Mouse (Mus musculus) liver, embryonic 13.5 days (tissue): ENCODE data around the gene Hsdl1. TPM values are rescaled to one million over a fixed set of nuclear protein-coding genes. Genes with fewer than 3 reads are reported as not detected.

ENCODE experiments used
- ATAC-seq: fragments of 200-750 bp; cut with Nextera tagmentation; 2 replicates; pipeline ENCODE4 v1.8.0; 2017; ENCODE audit warnings: low read depth, mild to moderate bottlenecking, moderate number of reproducible peaks, moderate library complexity
- DNase-seq: peaks from one replicate; pipeline ENCODE4 v3.0.0; 2022
- H3K27ac ChIP-seq: fragments of 300-500 bp; sonication (generic); 2 replicates; pipeline ENCODE4 v1.5.1; 2015; ENCODE audit warnings: moderate library complexity, mild to moderate bottlenecking, inconsistent platforms
- H3K27me3 ChIP-seq: fragments of 300-500 bp; sonication (generic); 2 replicates; pipeline ENCODE4 v1.6.1; 2015; ENCODE audit warnings: mild to moderate bottlenecking, inconsistent platforms
- H3K36me3 ChIP-seq: fragments of 300-500 bp; sonication (generic); 2 replicates; pipeline ENCODE4 v1.6.1; 2015; ENCODE audit warnings: mild to moderate bottlenecking, inconsistent platforms
- H3K4me1 ChIP-seq: fragments of 300-500 bp; sonication (generic); replicated peaks from 2 replicates; pipeline ENCODE4 v1.6.1; 2015; ENCODE audit warnings: inconsistent platforms
- H3K4me2 ChIP-seq: fragments of 300-500 bp; sonication (generic); 2 replicates; pipeline ENCODE4 v1.6.1; 2015; ENCODE audit warnings: inconsistent platforms, mild to moderate bottlenecking, moderate library complexity
- H3K4me3 ChIP-seq: fragments of 300-500 bp; sonication (generic); replicated peaks from 2 replicates; pipeline ENCODE4 v1.5.1; 2015; ENCODE audit warnings: mild to moderate bottlenecking, inconsistent platforms
- H3K9ac ChIP-seq: fragments of 300-500 bp; sonication (generic); 2 replicates; pipeline ENCODE4 v1.6.1; 2015; ENCODE audit warnings: mild to moderate bottlenecking, inconsistent platforms
- H3K9me3 ChIP-seq: fragments of 300-500 bp; sonication (generic); replicated peaks from 2 replicates; pipeline ENCODE4 v1.6.1; 2016; ENCODE audit warnings: inconsistent platforms
- WGBS: fragments of 180-500 bp; shearing (Covaris S2); methylation state at CpG from one replicate; pipeline ENCODE4 v1.1.7; 2015; ENCODE audit not compliant: insufficient replicate concordance; 5-methylcytosine and 5-hydroxymethylcytosine counted together
- polyA plus RNA-seq: library from polyadenylated mRNA; unstranded; fragments of >200 nt; fragmentation: Nextera tagmentation; extraction: Ambion mirVana; gene quantifications from 2 replicates; pipeline ENCODE4 v1.2.1, GENCODE M21; 2015

Gene Hsdl1
- polyA plus RNA-seq, 1 experiment from 2014 or later, result 18.5 TPM

DNA sequence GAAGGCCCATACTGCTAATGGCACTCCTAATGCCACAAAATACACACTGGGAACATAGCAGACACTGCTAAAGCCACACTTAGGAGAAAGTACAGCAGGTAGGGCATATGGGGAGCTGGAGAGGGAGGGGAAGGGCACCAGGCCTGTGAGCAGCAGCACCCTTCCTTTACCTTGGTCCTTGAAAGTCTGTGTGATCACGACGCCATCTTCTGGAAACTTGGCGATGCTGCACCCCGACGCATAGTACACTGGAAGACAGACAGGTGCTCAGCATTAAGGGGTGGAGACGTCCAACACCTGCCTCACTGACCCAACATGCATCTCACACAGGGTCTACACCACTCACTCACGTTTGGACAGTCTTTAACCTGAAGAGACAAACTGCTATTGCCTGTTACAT lies 54.9 kb downstream of the Hsdl1 start:
- H3K36me3 ChIP-seq, result peaks cover 99% of the 10 kb centered on the region
- 82% methylated on average over 7 of the region's 7 CpGs for WGBS

DNA sequence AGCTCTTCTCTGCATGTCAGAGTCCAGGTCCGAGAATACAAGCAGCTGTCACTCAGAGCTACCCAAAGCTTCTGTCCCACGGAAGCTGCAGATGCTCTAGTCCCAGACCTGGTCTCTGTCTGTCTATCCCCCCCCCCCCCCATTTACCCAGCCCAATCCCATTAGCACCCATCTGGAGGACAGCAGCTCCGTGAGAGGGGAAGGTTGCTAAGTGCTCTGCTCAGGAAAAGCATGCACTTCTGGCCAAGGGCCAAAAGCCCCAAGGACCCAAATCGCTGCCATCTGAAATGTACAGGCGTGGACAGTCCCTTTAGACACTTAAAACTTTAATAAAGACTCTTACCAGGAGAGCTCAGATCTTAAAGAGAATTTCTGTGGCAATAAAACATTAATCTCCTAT lies 58.3 kb downstream of the Hsdl1 start:
- no peak overlapping the region for H3K4me3 ChIP-seq
- peaks cover 33% of the 10 kb centered on the region for H3K4me1 ChIP-seq
- no peak overlapping the region for H3K27ac ChIP-seq
- H3K27me3 ChIP-seq, result no peaks in the 10 kb centered on the region
- DNase-seq (no peak), ATAC-seq (no peak)
- no peaks in the 10 kb centered on the region for H3K9me3 ChIP-seq
- no peak overlapping the region for H3K9ac ChIP-seq
- H3K4me2 ChIP-seq, result no peak overlapping the region
- WGBS, result 81% methylated on average over 5 of the region's 5 CpGs
- H3K36me3 ChIP-seq, result peaks cover 100% of the 10 kb centered on the region

More for the DNA sequence above, 54.9 kb downstream of the Hsdl1 start:
- Histone ChIP-seq H3K4me3 (no peak overlapping the region), H3K9me3 (no peaks in the 10 kb centered on the region), H3K4me2 (no peak overlapping the region), H3K27me3 (no peaks in the 10 kb centered on the region), H3K9ac (no peak overlapping the region), H3K27ac (no peak overlapping the region), H3K4me1 (peaks cover 20% of the 10 kb centered on the region)
- DNase-seq (no peak), ATAC-seq (no peak)

DNA sequence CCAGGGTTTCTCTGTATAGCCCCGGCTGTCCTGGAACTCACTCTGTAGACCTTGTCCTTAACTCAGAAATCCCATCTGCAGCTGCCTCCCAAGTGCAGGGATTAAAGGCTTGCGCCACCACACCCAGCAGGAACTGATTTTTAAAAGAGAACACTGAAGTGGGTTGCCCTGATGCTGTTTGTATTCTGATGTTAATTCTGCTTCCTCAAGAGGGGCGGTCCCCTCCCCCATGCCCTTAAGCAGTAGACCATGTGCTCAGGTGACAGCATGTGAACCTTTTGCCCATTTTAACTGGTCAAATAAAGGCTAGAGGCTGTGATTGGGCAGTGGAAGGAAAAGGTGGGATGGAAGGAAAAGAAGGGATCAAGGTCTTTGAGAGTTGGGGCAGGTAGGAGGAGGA lies 59.2 kb downstream of the Hsdl1 start:
- no peak overlapping the region for H3K9ac ChIP-seq
- H3K4me3 ChIP-seq, result no peak overlapping the region
- H3K27ac ChIP-seq, result no peak overlapping the region
- no peak for ATAC-seq
- 84% methylated on average over 3 of the region's 3 CpGs for WGBS
- H3K9me3 ChIP-seq, result no peaks in the 10 kb centered on the region
- no peak overlapping the region for H3K4me2 ChIP-seq
- no peaks in the 10 kb centered on the region for H3K27me3 ChIP-seq
- peaks cover 33% of the 10 kb centered on the region for H3K4me1 ChIP-seq
- peaks cover 100% of the 10 kb centered on the region for H3K36me3 ChIP-seq
- no peak for DNase-seq

DNA sequence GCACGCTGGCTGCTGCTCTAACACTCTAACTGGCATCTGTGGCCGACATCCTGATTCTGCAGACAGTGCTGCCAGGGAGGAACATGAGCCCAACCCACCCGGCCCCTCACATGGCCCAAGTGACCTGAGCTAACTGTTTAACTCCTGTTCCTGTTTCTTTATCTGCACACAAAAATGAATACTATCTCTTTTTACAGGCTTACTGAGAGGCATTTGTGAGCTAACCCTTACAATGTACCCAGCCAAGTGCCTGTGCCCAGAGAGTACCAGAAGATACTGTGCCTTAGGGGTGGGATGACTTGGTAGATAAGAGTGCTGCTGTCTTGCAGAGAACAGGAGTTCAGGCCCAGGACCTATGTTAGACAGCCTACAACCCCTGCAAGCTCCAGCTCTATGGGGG lies 60.0 kb downstream of the Hsdl1 start:
- ATAC-seq (peak; percentile 83), DNase-seq (no peak)
- Histone ChIP-seq H3K4me3 (no peak overlapping the region), H3K27ac (no peak overlapping the region), H3K36me3 (peaks cover 100% of the 10 kb centered on the region), H3K4me1 (peaks cover 33% of the 10 kb centered on the region), H3K27me3 (no peaks in the 10 kb centered on the region), H3K4me2 (no peak overlapping the region), H3K9me3 (no peaks in the 10 kb centered on the region), H3K9ac (no peak overlapping the region)
- WGBS, result 50% methylated on average over 3 of the region's 3 CpGs

DNA sequence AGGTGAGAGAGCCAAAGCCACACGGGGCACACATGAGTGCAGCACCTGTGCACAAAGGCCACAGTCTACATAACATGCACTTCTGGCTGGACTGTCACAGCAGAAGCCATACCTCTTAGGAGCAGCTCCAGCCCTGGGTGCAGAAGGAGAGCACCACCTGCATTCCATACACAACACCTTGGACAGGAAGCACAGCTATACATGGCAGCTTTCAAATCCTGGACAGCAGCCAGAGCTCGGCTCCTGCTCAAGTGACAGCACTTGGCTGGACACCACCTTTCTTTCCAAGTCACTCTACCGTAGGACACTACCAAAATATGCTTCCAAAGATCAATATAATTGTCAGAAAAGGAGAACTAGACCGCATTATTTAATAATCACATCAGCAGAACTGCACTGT lies 61.6 kb downstream of the Hsdl1 start:
- Histone ChIP-seq H3K27ac (no peak overlapping the region), H3K36me3 (peaks cover 100% of the 10 kb centered on the region), H3K9me3 (no peaks in the 10 kb centered on the region), H3K9ac (no peak overlapping the region), H3K27me3 (no peaks in the 10 kb centered on the region), H3K4me3 (no peak overlapping the region), H3K4me1 (peaks cover 27% of the 10 kb centered on the region), H3K4me2 (no peak overlapping the region)
- DNase-seq (no peak), ATAC-seq (no peak)
- 88% methylated on average over 4 of the region's 4 CpGs for WGBS

Other genes with a start within 250 kb of the Hsdl1 start
- 86.8 and 94.9 TPM in 2 replicates for gene Hsbp1, start 230.7 kb downstream of the Hsdl1 start, polyA plus RNA-seq
- 7.3 and 7.7 TPM in 2 replicates for gene Mlycd, start 180.3 kb downstream of the Hsdl1 start, polyA plus RNA-seq
- gene Osgin1, start 141.1 kb downstream of the Hsdl1 start, polyA plus RNA-seq, result 13.0 and 14.8 TPM in 2 replicates
- gene Necab2, start 128.5 kb downstream of the Hsdl1 start, polyA plus RNA-seq, result 0.05 TPM in 1 of 2 replicates, not detected in the other
- gene Slc38a8, start 73.5 kb downstream of the Hsdl1 start, polyA plus RNA-seq, result not detected in 2 replicates
- 27.7 and 32.1 TPM in 2 replicates for gene Mbtps1, start 16.4 kb downstream of the Hsdl1 start, polyA plus RNA-seq
- gene Dnaaf1, start 52 bp upstream of the Hsdl1 start, polyA plus RNA-seq, result 0.05 and 0.07 TPM in 2 replicates
- 6.6 and 6.8 TPM in 2 replicates for gene Taf1c, start 30.0 kb upstream of the Hsdl1 start, polyA plus RNA-seq
- gene Adad2, start 37.6 kb upstream of the Hsdl1 start, polyA plus RNA-seq, result not detected in 2 replicates
- not detected in 2 replicates for gene Kcng4, start 60.5 kb upstream of the Hsdl1 start, polyA plus RNA-seq
- gene Wfdc1, start 91.2 kb upstream of the Hsdl1 start, polyA plus RNA-seq, result 1.2 and 1.3 TPM in 2 replicates
- gene Atp2c2, start 124.8 kb upstream of the Hsdl1 start, polyA plus RNA-seq, result 0.07 and 0.20 TPM in 2 replicates
- 4.3 and 4.5 TPM in 2 replicates for gene Tldc1, start 203.2 kb upstream of the Hsdl1 start, polyA plus RNA-seq